Comparison of ENCODE assay signal across 8 mouse cellular contexts in the genomic region with DNA sequence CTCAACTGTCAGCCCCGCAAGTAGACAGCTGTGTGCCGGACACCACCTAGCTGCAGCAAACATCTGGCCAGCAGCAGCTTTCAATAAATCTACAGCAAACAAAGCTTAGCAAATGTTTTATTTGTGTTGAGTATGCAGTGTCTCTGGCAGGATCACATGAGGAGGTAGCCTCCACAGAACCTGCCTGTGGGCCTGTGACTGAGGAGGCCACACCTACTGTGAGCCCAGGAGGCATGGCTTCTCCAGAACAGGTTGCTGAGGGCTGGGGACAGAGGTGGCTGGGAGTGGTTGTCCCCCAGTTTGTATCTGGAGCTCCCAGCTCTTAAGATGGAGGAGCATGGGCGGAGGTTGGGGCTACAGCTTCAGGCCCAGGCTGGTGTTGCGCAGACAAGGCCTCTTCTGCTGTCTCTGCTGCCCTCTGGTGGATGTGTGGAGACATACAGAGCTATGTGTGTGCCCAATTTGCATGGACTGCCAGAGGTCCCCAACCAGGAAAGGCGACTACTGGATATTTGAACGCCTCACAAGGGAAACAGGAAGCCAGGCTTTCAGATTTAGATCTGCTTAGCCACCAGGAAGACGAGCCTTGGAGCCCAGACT. TPM values are rescaled to one million over a fixed set of nuclear protein-coding genes. Genes with fewer than 3 reads are reported as not detected.
DNase-seq lines count a peak whose midpoint lies in the region; ATAC-seq and TF ChIP-seq lines count a peak whose summit lies in the region.

No protein-coding gene starts in this region.

- 36% methylated on average over 7 of the region's 7 CpGs for WGBS in heart, embryonic 15.5 days
- 32% methylated on average over 7 of the region's 7 CpGs for WGBS in liver, embryonic 14.5 days (ENCODE audit: insufficient replicate concordance)
- 39% methylated on average over 7 of the region's 7 CpGs for WGBS in neural tube, embryonic 12.5 days
- 35% methylated on average over 7 of the region's 7 CpGs for WGBS in stomach, embryonic 16.5 days

- peak overlapping the region; percentile 7; the same call in 1 of the 2 replicates for H3K27ac ChIP-seq in heart, embryonic 15.5 days
- peak overlapping the region; percentile 28; the same call in 1 of the 2 replicates for H3K27ac ChIP-seq in liver, embryonic 14.5 days
- H3K27ac ChIP-seq in neural tube, embryonic 12.5 days, result no peak overlapping the region
- H3K27ac ChIP-seq in stomach, embryonic 16.5 days (ENCODE audit: low read length), result no peak overlapping the region

- H3K4me3 ChIP-seq in heart, embryonic 15.5 days, result no peak overlapping the region
- H3K4me3 ChIP-seq in liver, embryonic 14.5 days (ENCODE audit: insufficient read depth in 1 of 2, low read depth in 2 of 2, low read length in 2 of 2), result no peak overlapping the region
- no peak overlapping the region for H3K4me3 ChIP-seq in neural tube, embryonic 12.5 days
- H3K4me3 ChIP-seq in stomach, embryonic 16.5 days (replicated peaks; ENCODE audit: low read length), result no peak overlapping the region

- no peak overlapping the region for H3K9ac ChIP-seq in heart, embryonic 15.5 days
- no peak overlapping the region for H3K9ac ChIP-seq in liver, embryonic 14.5 days (replicated peaks)
- no peak overlapping the region for H3K9ac ChIP-seq in neural tube, embryonic 12.5 days
- H3K9ac ChIP-seq in stomach, embryonic 16.5 days (ENCODE audit: low read length), result peak overlapping the region; percentile 42; the same call in 1 of the 2 replicates

- H3K4me1 ChIP-seq in heart, embryonic 15.5 days (replicated peaks), result peaks cover 4% of the 10 kb centered on the region; the same call in 1 of the 2 replicates
- peaks cover 0 to 3% of the 10 kb centered on the region in 2 experiments; a peak in 1 of 4 replicates for H3K4me1 ChIP-seq in liver, embryonic 14.5 days (replicated peaks; ENCODE audit: control insufficient read depth in 2 of 2, insufficient read depth in 2 of 2, low read length in 1 of 2)
- no peaks in the 10 kb centered on the region for H3K4me1 ChIP-seq in neural tube, embryonic 12.5 days
- H3K4me1 ChIP-seq in stomach, embryonic 16.5 days (ENCODE audit: control insufficient read depth, insufficient read depth, low read length), result peaks cover 4% of the 10 kb centered on the region; the same call in 1 of the 2 replicates

- H3K4me2 ChIP-seq in heart, embryonic 15.5 days, result no peak overlapping the region
- H3K4me2 ChIP-seq in liver, embryonic 14.5 days (ENCODE audit: low read depth), result no peak overlapping the region
- H3K4me2 ChIP-seq in neural tube, embryonic 12.5 days (replicated peaks), result no peak overlapping the region
- H3K4me2 ChIP-seq in stomach, embryonic 16.5 days (ENCODE audit: low read depth, low read length), result no peak overlapping the region

- peak; percentile 93 for ATAC-seq in CD4-positive, CD25-positive, alpha-beta regulatory T cell, adult 4 months
- peak; percentile 91 for ATAC-seq in erythroblast, adult 5-6 weeks (replicated peaks; ENCODE audit: low FRiP score, poor library complexity, severe bottlenecking)
- ATAC-seq in heart, embryonic 15.5 days (replicated peaks; ENCODE audit: insufficient number of reproducible peaks, insufficient read depth, low FRiP score, low read depth), result peak; percentile 71
- peak; percentile 84 for ATAC-seq in liver, embryonic 14.5 days (ENCODE audit: insufficient read depth)
- peak; percentile 74 for ATAC-seq in neural tube, embryonic 12.5 days (ENCODE audit: low FRiP score, low read depth)
- peak; percentile 87 for ATAC-seq in stomach, embryonic 16.5 days (ENCODE audit: insufficient read depth, low FRiP score)

- H3K9me3 ChIP-seq in heart, embryonic 15.5 days (replicated peaks), result no peaks in the 10 kb centered on the region
- no peaks in the 10 kb centered on the region for H3K9me3 ChIP-seq in liver, embryonic 14.5 days (ENCODE audit: control insufficient read depth, low read length)
- H3K9me3 ChIP-seq in neural tube, embryonic 12.5 days, result no peaks in the 10 kb centered on the region
- no peaks in the 10 kb centered on the region for H3K9me3 ChIP-seq in stomach, embryonic 16.5 days (replicated peaks; ENCODE audit: control insufficient read depth, low read length)

- TF ChIP-seq EP300 in liver, embryonic 14.5 days (IDR thresholded peaks at IDR 0.05; ENCODE audit: low read depth), result peak; percentile 41; the same call in 1 of the 2 replicates

- DNase-seq in brain, embryonic 14.5 days (ENCODE audit: low read depth), result peak; percentile 93
- DNase-seq in kidney, postnatal 10 days, result peak; percentile 91
- peak; percentile 73 to 80 (median 76) for DNase-seq in liver, embryonic 14.5 days (ENCODE audit: low read depth in 3 of 3, low spot score in 3 of 3)

- no peak for TF ChIP-seq POLR2A in brain, embryonic 14.5 days (IDR thresholded peaks at IDR 0.05; ENCODE audit: borderline replicate concordance, extremely low read depth, insufficient read depth, insufficient read length, poor library complexity, severe bottlenecking)

- TF ChIP-seq CTCF in brain, embryonic 14.5 days (IDR thresholded peaks at IDR 0.05; ENCODE audit: borderline replicate concordance, extremely low read depth, insufficient read depth, insufficient read length), result peak; percentile 93
- peak; percentile 98 for TF ChIP-seq CTCF in liver, embryonic 14.5 days (IDR thresholded peaks at IDR 0.05; ENCODE audit: low read depth)

- peaks cover 40% of the 10 kb centered on the region for H3K36me3 ChIP-seq in heart, embryonic 15.5 days
- H3K36me3 ChIP-seq in liver, embryonic 14.5 days (replicated peaks; ENCODE audit: control insufficient read depth, insufficient read depth, low read depth), result peaks cover 40% of the 10 kb centered on the region
- peaks cover 44% of the 10 kb centered on the region for H3K36me3 ChIP-seq in neural tube, embryonic 12.5 days
- H3K36me3 ChIP-seq in stomach, embryonic 16.5 days (ENCODE audit: control insufficient read depth, insufficient read depth, low read length), result peaks cover 31% of the 10 kb centered on the region

- no peaks in the 10 kb centered on the region for H3K27me3 ChIP-seq in heart, embryonic 15.5 days
- H3K27me3 ChIP-seq in liver, embryonic 14.5 days (ENCODE audit: control insufficient read depth, insufficient read depth, low read length), result no peaks in the 10 kb centered on the region
- no peaks in the 10 kb centered on the region for H3K27me3 ChIP-seq in neural tube, embryonic 12.5 days (replicated peaks)
- no peaks in the 10 kb centered on the region for H3K27me3 ChIP-seq in stomach, embryonic 16.5 days (ENCODE audit: control insufficient read depth, insufficient read depth, low read length)

RNA-seq across cellular contexts. Expression of gene Dcdc2b, which starts 5.5 kb away (rescaled TPM):
- polyA plus RNA-seq in CD4-positive, CD25-positive, alpha-beta regulatory T cell, adult 4 months (2017; shearing (Covaris generic)), result 1 to 10 TPM; 3.9 to 7.0 TPM
- polyA plus RNA-seq in brain, embryonic 14.5 days (2012; rRNA removed), result 4.5 and 7.4 TPM in 2 replicates
- total RNA-seq in erythroblast, adult 5-6 weeks (2015; ENCODE audit: low replicate concordance), result not detected in 2 replicates
- total RNA-seq in erythroblast, adult 5-6 weeks (2017; ENCODE audit: low replicate concordance), result not detected in 2 replicates
- polyA plus RNA-seq in heart, embryonic 15.5 days (2015; fragmentation: Nextera tagmentation; extraction: Ambion mirVana), result 1.7 and 2.1 TPM in 2 replicates
- polyA plus RNA-seq in liver, embryonic 14.5 days (2012; rRNA removed), result 0.28 and 0.47 TPM in 2 replicates
- polyA plus RNA-seq in liver, embryonic 14.5 days (2014; fragmentation: Nextera tagmentation; extraction: Ambion mirVana), result 0.19 and 0.61 TPM in 2 replicates
- 3.1 and 3.3 TPM in 2 replicates for polyA plus RNA-seq in neural tube, embryonic 12.5 days (2016; fragmentation: Nextera tagmentation; extraction: Ambion mirVana)
- 1.3 and 3.0 TPM in 2 replicates for polyA plus RNA-seq in stomach, embryonic 16.5 days (2015; fragmentation: Nextera tagmentation; extraction: Ambion mirVana)

RNA-seq across cellular contexts. Expression of gene Tmem234, which starts 8.1 kb away (rescaled TPM):
- polyA plus RNA-seq in CD4-positive, CD25-positive, alpha-beta regulatory T cell, adult 4 months (2017; shearing (Covaris generic)), result 100 to 1,000 TPM; 254 to 306 TPM
- 156 and 169 TPM in 2 replicates for polyA plus RNA-seq in brain, embryonic 14.5 days (2012; rRNA removed)
- 37.9 and 60.8 TPM in 2 replicates for total RNA-seq in erythroblast, adult 5-6 weeks (2015; ENCODE audit: low replicate concordance)
- 82.2 and 119 TPM in 2 replicates for total RNA-seq in erythroblast, adult 5-6 weeks (2017; ENCODE audit: low replicate concordance)
- 136 and 147 TPM in 2 replicates for polyA plus RNA-seq in heart, embryonic 15.5 days (2015; fragmentation: Nextera tagmentation; extraction: Ambion mirVana)
- polyA plus RNA-seq in liver, embryonic 14.5 days (2012; rRNA removed), result 78.5 and 84.2 TPM in 2 replicates
- polyA plus RNA-seq in liver, embryonic 14.5 days (2014; fragmentation: Nextera tagmentation; extraction: Ambion mirVana), result 108 and 129 TPM in 2 replicates
- polyA plus RNA-seq in neural tube, embryonic 12.5 days (2016; fragmentation: Nextera tagmentation; extraction: Ambion mirVana), result 175 and 183 TPM in 2 replicates
- polyA plus RNA-seq in stomach, embryonic 16.5 days (2015; fragmentation: Nextera tagmentation; extraction: Ambion mirVana), result 181 and 190 TPM in 2 replicates

RNA-seq across cellular contexts. Expression of gene Eif3i, which starts 8.1 kb away (rescaled TPM):
- polyA plus RNA-seq in CD4-positive, CD25-positive, alpha-beta regulatory T cell, adult 4 months (2017; shearing (Covaris generic)), result 100 to 1,000 TPM; 337 to 353 TPM
- polyA plus RNA-seq in brain, embryonic 14.5 days (2012; rRNA removed), result 297 and 390 TPM in 2 replicates
- total RNA-seq in erythroblast, adult 5-6 weeks (2015; ENCODE audit: low replicate concordance), result 92.8 and 113 TPM in 2 replicates
- total RNA-seq in erythroblast, adult 5-6 weeks (2017; ENCODE audit: low replicate concordance), result 50.9 and 56.7 TPM in 2 replicates
- 151 and 175 TPM in 2 replicates for polyA plus RNA-seq in heart, embryonic 15.5 days (2015; fragmentation: Nextera tagmentation; extraction: Ambion mirVana)
- 223 and 242 TPM in 2 replicates for polyA plus RNA-seq in liver, embryonic 14.5 days (2012; rRNA removed)
- 201 and 225 TPM in 2 replicates for polyA plus RNA-seq in liver, embryonic 14.5 days (2014; fragmentation: Nextera tagmentation; extraction: Ambion mirVana)
- 200 and 208 TPM in 2 replicates for polyA plus RNA-seq in neural tube, embryonic 12.5 days (2016; fragmentation: Nextera tagmentation; extraction: Ambion mirVana)
- polyA plus RNA-seq in stomach, embryonic 16.5 days (2015; fragmentation: Nextera tagmentation; extraction: Ambion mirVana), result 239 and 253 TPM in 2 replicates

RNA-seq across cellular contexts. Expression of gene Iqcc, which starts 10.4 kb away (rescaled TPM):
- polyA plus RNA-seq in CD4-positive, CD25-positive, alpha-beta regulatory T cell, adult 4 months (2017; shearing (Covaris generic)), result 10 to 100 TPM; 48.4 to 68.7 TPM
- polyA plus RNA-seq in brain, embryonic 14.5 days (2012; rRNA removed), result 32.3 and 38.9 TPM in 2 replicates
- total RNA-seq in erythroblast, adult 5-6 weeks (2015; ENCODE audit: low replicate concordance), result 1.7 and 2.7 TPM in 2 replicates
- total RNA-seq in erythroblast, adult 5-6 weeks (2017; ENCODE audit: low replicate concordance), result 0.98 and 2.6 TPM in 2 replicates
- polyA plus RNA-seq in heart, embryonic 15.5 days (2015; fragmentation: Nextera tagmentation; extraction: Ambion mirVana), result 19.0 and 22.9 TPM in 2 replicates
- 6.2 and 8.8 TPM in 2 replicates for polyA plus RNA-seq in liver, embryonic 14.5 days (2012; rRNA removed)
- polyA plus RNA-seq in liver, embryonic 14.5 days (2014; fragmentation: Nextera tagmentation; extraction: Ambion mirVana), result 7.0 and 9.2 TPM in 2 replicates
- 32.5 and 32.6 TPM in 2 replicates for polyA plus RNA-seq in neural tube, embryonic 12.5 days (2016; fragmentation: Nextera tagmentation; extraction: Ambion mirVana)
- polyA plus RNA-seq in stomach, embryonic 16.5 days (2015; fragmentation: Nextera tagmentation; extraction: Ambion mirVana), result 27.4 and 34.7 TPM in 2 replicates

RNA-seq across cellular contexts. Expression of gene Ccdc28b, which starts 15.2 kb away (rescaled TPM):
- 10 to 100 TPM; 28.6 to 39.5 TPM for polyA plus RNA-seq in CD4-positive, CD25-positive, alpha-beta regulatory T cell, adult 4 months (2017; shearing (Covaris generic))
- 108 and 116 TPM in 2 replicates for polyA plus RNA-seq in brain, embryonic 14.5 days (2012; rRNA removed)
- 2.1 and 22.4 TPM in 2 replicates for total RNA-seq in erythroblast, adult 5-6 weeks (2015; ENCODE audit: low replicate concordance)
- 5.2 and 11.7 TPM in 2 replicates for total RNA-seq in erythroblast, adult 5-6 weeks (2017; ENCODE audit: low replicate concordance)
- polyA plus RNA-seq in heart, embryonic 15.5 days (2015; fragmentation: Nextera tagmentation; extraction: Ambion mirVana), result 47.3 and 52.4 TPM in 2 replicates
- 5.7 and 12.0 TPM in 2 replicates for polyA plus RNA-seq in liver, embryonic 14.5 days (2012; rRNA removed)
- 11.0 and 12.4 TPM in 2 replicates for polyA plus RNA-seq in liver, embryonic 14.5 days (2014; fragmentation: Nextera tagmentation; extraction: Ambion mirVana)
- polyA plus RNA-seq in neural tube, embryonic 12.5 days (2016; fragmentation: Nextera tagmentation; extraction: Ambion mirVana), result 103 and 107 TPM in 2 replicates
- polyA plus RNA-seq in stomach, embryonic 16.5 days (2015; fragmentation: Nextera tagmentation; extraction: Ambion mirVana), result 49.6 and 58.4 TPM in 2 replicates

Comparison
In these comparisons a context has a peak if more than half of its experiments do, and no peak if none do; other contexts are left out.
1. H3K27ac ChIP-seq: peak in heart, embryonic 15.5 days (single experiment) and liver, embryonic 14.5 days (single experiment); none in neural tube, embryonic 12.5 days (single experiment) and stomach, embryonic 16.5 days (single experiment).
2. Peak in every context shown above with its lines, with median percentiles within 50 percentile points of each other: ATAC-seq and DNase-seq.